Mouse (Mus musculus): ENCODE results near the gene 4930583I09Rik. TPM values are rescaled to one million over a fixed set of nuclear protein-coding genes. Genes with fewer than 3 reads are reported as not detected.

Gene 4930583I09Rik
- polyA plus RNA-seq, 1 experiment from 2014 or later = not detected

GRCm38 (mm10) chr17:64826843-64827242 is 9.0 kb downstream of the 4930583I09Rik start:
- Histone ChIP-seq H3K36me3 (no peaks in the 10 kb centered on the region), H3K4me1 (replicated peaks) (no peaks in the 10 kb centered on the region), H3K27me3 (no peaks in the 10 kb centered on the region), H3K4me3 (no peak overlapping the region), H3K27ac (no peak overlapping the region), H3K4me2 (no peak overlapping the region), H3K9me3 (no peaks in the 10 kb centered on the region), H3K9ac (no peak overlapping the region)
- no peak for ATAC-seq (ENCODE audit: low FRiP score)
- 61% methylated on average over 4 of the region's 4 CpGs for WGBS

- Histone ChIP-seq H3K36me3 (no peaks in the 10 kb centered on the region), H3K27me3 (no peaks in the 10 kb centered on the region), H3K27ac (no peak overlapping the region), H3K4me2 (no peak overlapping the region), H3K9me3 (no peaks in the 10 kb centered on the region), H3K4me1 (replicated peaks) (no peaks in the 10 kb centered on the region), H3K9ac (no peak overlapping the region), H3K4me3 (no peak overlapping the region)
- 91% methylated on average over 5 of the region's 5 CpGs for WGBS
- no peak for ATAC-seq (ENCODE audit: low FRiP score)
Measured at GRCm38 (mm10) chr17:64822561-64822960, 13.3 kb downstream of the 4930583I09Rik start.

- Histone ChIP-seq H3K36me3 (no peaks in the 10 kb centered on the region), H3K4me2 (no peak overlapping the region), H3K4me1 (replicated peaks) (no peaks in the 10 kb centered on the region), H3K9ac (no peak overlapping the region), H3K27me3 (no peaks in the 10 kb centered on the region), H3K27ac (no peak overlapping the region), H3K4me3 (no peak overlapping the region), H3K9me3 (no peaks in the 10 kb centered on the region)
- ATAC-seq (ENCODE audit: low FRiP score) = no peak
- WGBS = 90% methylated on average over 7 of the region's 7 CpGs
Measured at GRCm38 (mm10) chr17:64820841-64821593, 14.9 kb downstream of the 4930583I09Rik start.

- no peak overlapping the region for H3K27ac ChIP-seq
- H3K9ac ChIP-seq = no peak overlapping the region
- H3K4me2 ChIP-seq = no peak overlapping the region
- no peaks in the 10 kb centered on the region for H3K9me3 ChIP-seq
- ATAC-seq (ENCODE audit: low FRiP score) = no peak
- no peak overlapping the region for H3K4me3 ChIP-seq
- WGBS = 94% methylated on average over 3 of the region's 3 CpGs
- no peaks in the 10 kb centered on the region for H3K36me3 ChIP-seq
- no peaks in the 10 kb centered on the region for H3K4me1 ChIP-seq (replicated peaks)
- H3K27me3 ChIP-seq = no peaks in the 10 kb centered on the region
Measured at GRCm38 (mm10) chr17:64816298-64816697, 19.6 kb downstream of the 4930583I09Rik start.

- Histone ChIP-seq H3K4me2 (no peak overlapping the region), H3K4me3 (no peak overlapping the region), H3K9me3 (no peaks in the 10 kb centered on the region), H3K36me3 (no peaks in the 10 kb centered on the region), H3K27ac (no peak overlapping the region), H3K27me3 (no peaks in the 10 kb centered on the region), H3K9ac (no peak overlapping the region), H3K4me1 (replicated peaks) (no peaks in the 10 kb centered on the region)
- 79% methylated on average over 2 of the region's 2 CpGs for WGBS
- no peak for ATAC-seq (ENCODE audit: low FRiP score)
Measured at GRCm38 (mm10) chr17:64815806-64816205, 20.1 kb downstream of the 4930583I09Rik start.

GRCm38 (mm10) chr17:64813568-64813967 is 22.3 kb downstream of the 4930583I09Rik start:
- H3K36me3 ChIP-seq = no peaks in the 10 kb centered on the region
- WGBS = 96% methylated on average over 6 of the region's 6 CpGs

GRCm38 (mm10) chr17:64806035-64806589 is 29.8 kb downstream of the 4930583I09Rik start:
- ATAC-seq (ENCODE audit: low FRiP score) = peak; percentile 13; the same call in 1 of the 2 replicates
- 73% methylated on average over 8 of the region's 8 CpGs for WGBS

More at GRCm38 (mm10) chr17:64813568-64813967, 22.3 kb downstream of the 4930583I09Rik start:
- Histone ChIP-seq H3K4me3 (no peak overlapping the region), H3K4me1 (replicated peaks) (no peaks in the 10 kb centered on the region), H3K9ac (no peak overlapping the region), H3K27ac (no peak overlapping the region), H3K27me3 (no peaks in the 10 kb centered on the region), H3K9me3 (no peaks in the 10 kb centered on the region), H3K4me2 (no peak overlapping the region)
- ATAC-seq (ENCODE audit: low FRiP score) = no peak

GRCm38 (mm10) chr17:64804375-64805124 is 31.3 kb downstream of the 4930583I09Rik start:
- WGBS = 45% methylated on average over 13 of the region's 13 CpGs
- ATAC-seq (ENCODE audit: low FRiP score) = peak; percentile 72
- Histone ChIP-seq H3K4me2 (no peak overlapping the region), H3K9ac (no peak overlapping the region), H3K4me3 (no peak overlapping the region), H3K27ac (0 out of 2 replicates have a peak overlapping the region, but pooled peaks have one; percentile 49), H3K27me3 (no peaks in the 10 kb centered on the region), H3K36me3 (no peaks in the 10 kb centered on the region), H3K4me1 (replicated peaks) (peaks cover 14% of the 10 kb centered on the region), H3K9me3 (no peaks in the 10 kb centered on the region)

More at GRCm38 (mm10) chr17:64806035-64806589, 29.8 kb downstream of the 4930583I09Rik start:
- Histone ChIP-seq H3K9me3 (no peaks in the 10 kb centered on the region), H3K27ac (no peak overlapping the region), H3K36me3 (no peaks in the 10 kb centered on the region), H3K27me3 (no peaks in the 10 kb centered on the region), H3K4me1 (replicated peaks) (peaks cover 14% of the 10 kb centered on the region), H3K9ac (no peak overlapping the region), H3K4me3 (no peak overlapping the region), H3K4me2 (no peak overlapping the region)

GRCm38 (mm10) chr17:64802956-64803275 is 33.0 kb downstream of the 4930583I09Rik start:
- Histone ChIP-seq H3K9me3 (no peaks in the 10 kb centered on the region), H3K27ac (no peak overlapping the region), H3K36me3 (no peaks in the 10 kb centered on the region), H3K4me3 (no peak overlapping the region), H3K4me1 (replicated peaks) (peaks cover 14% of the 10 kb centered on the region), H3K9ac (no peak overlapping the region), H3K4me2 (no peak overlapping the region), H3K27me3 (no peaks in the 10 kb centered on the region)
- WGBS = 65% methylated on average over 7 of the region's 7 CpGs
- ATAC-seq (ENCODE audit: low FRiP score) = no peak

GRCm38 (mm10) chr17:64802168-64802955 is 33.5 kb downstream of the 4930583I09Rik start:
- 55% methylated on average over 11 of the region's 11 CpGs for WGBS
- ATAC-seq (ENCODE audit: low FRiP score) = no peak

GRCm38 (mm10) chr17:64792623-64793022 is 43.2 kb downstream of the 4930583I09Rik start:
- Histone ChIP-seq H3K9ac (no peak overlapping the region), H3K4me2 (no peak overlapping the region), H3K4me1 (replicated peaks) (no peaks in the 10 kb centered on the region), H3K27ac (no peak overlapping the region), H3K9me3 (no peaks in the 10 kb centered on the region), H3K4me3 (no peak overlapping the region), H3K36me3 (no peaks in the 10 kb centered on the region), H3K27me3 (no peaks in the 10 kb centered on the region)
- WGBS = 83% methylated on average over 5 of the region's 5 CpGs
- no peak for ATAC-seq (ENCODE audit: low FRiP score)

More at GRCm38 (mm10) chr17:64802168-64802955, 33.5 kb downstream of the 4930583I09Rik start:
- Histone ChIP-seq H3K27me3 (no peaks in the 10 kb centered on the region), H3K27ac (no peak overlapping the region), H3K4me1 (replicated peaks) (peaks cover 14% of the 10 kb centered on the region), H3K36me3 (no peaks in the 10 kb centered on the region), H3K4me3 (no peak overlapping the region), H3K4me2 (no peak overlapping the region), H3K9ac (no peak overlapping the region), H3K9me3 (no peaks in the 10 kb centered on the region)

GRCm38 (mm10) chr17:64792076-64792475 is 43.8 kb downstream of the 4930583I09Rik start:
- no peak overlapping the region for H3K4me2 ChIP-seq
- no peak overlapping the region for H3K4me3 ChIP-seq
- ATAC-seq (ENCODE audit: low FRiP score) = no peak
- no peak overlapping the region for H3K27ac ChIP-seq
- no peaks in the 10 kb centered on the region for H3K36me3 ChIP-seq
- H3K9me3 ChIP-seq = no peaks in the 10 kb centered on the region
- 98% methylated on average over 3 of the region's 3 CpGs for WGBS
- H3K4me1 ChIP-seq (replicated peaks) = no peaks in the 10 kb centered on the region
- no peaks in the 10 kb centered on the region for H3K27me3 ChIP-seq
- no peak overlapping the region for H3K9ac ChIP-seq

Data from hindbrain, embryonic 13.5 days (tissue).